Mouse (Mus musculus) lung, postnatal 0 days (tissue): ENCODE measurements at regions not wholly inside any gene's neighbourhood (a gene's known extent, or its start where the extent isn't known, plus 50 kb on each side); places are given as distances from the start of the nearest gene placed in this dataset.

Experiments used
- ATAC-seq: fragments of 200-750 bp; cut with Nextera tagmentation; 2 replicates; pipeline ENCODE4 v1.8.0; 2017; ENCODE audit warnings: moderate library complexity
- DNase-seq: peaks from one replicate; pipeline ENCODE4 v3.0.0-alpha.2; 2016; ENCODE audit warnings: low spot score
- H3K27ac ChIP-seq: fragments of 300-500 bp; sonication (generic); 2 replicates; pipeline ENCODE4 v1.5.1; 2014; ENCODE audit warnings: antibody characterized with exemption, mild to moderate bottlenecking, low read length, mixed read lengths
- H3K27me3 ChIP-seq: fragments of 300-500 bp; sonication (generic); replicated peaks from 2 replicates; pipeline ENCODE4 v1.6.1; 2014; ENCODE audit warnings: low read length, mixed read lengths; ENCODE audit not compliant: insufficient read depth
- H3K36me3 ChIP-seq: fragments of 300-500 bp; sonication (generic); 2 replicates; pipeline ENCODE4 v1.6.1; 2014; ENCODE audit warnings: low read length, mixed read lengths; ENCODE audit not compliant: insufficient read depth
- H3K4me1 ChIP-seq: fragments of 300-500 bp; sonication (generic); 2 replicates; pipeline ENCODE4 v1.6.1; 2014; ENCODE audit warnings: antibody characterized with exemption, low read depth, low read length, mixed read lengths; ENCODE audit not compliant: insufficient read depth
- H3K4me2 ChIP-seq: fragments of 300-500 bp; sonication (generic); replicated peaks from 2 replicates; pipeline ENCODE4 v1.6.1; 2014; ENCODE audit warnings: low read depth, mild to moderate bottlenecking, low read length, moderate library complexity, mixed read lengths
- H3K4me3 ChIP-seq: fragments of 300-500 bp; sonication (generic); 2 replicates; pipeline ENCODE4 v1.5.1; 2014; ENCODE audit warnings: low read depth, low read length
- H3K9ac ChIP-seq: fragments of 300-500 bp; sonication (generic); replicated peaks from 2 replicates; pipeline ENCODE4 v1.6.1; 2014; ENCODE audit warnings: low read depth, mild to moderate bottlenecking
- H3K9me3 ChIP-seq: fragments of 300-500 bp; sonication (generic); 2 replicates; pipeline ENCODE4 v1.6.1; 2016; ENCODE audit warnings: low read length, mixed read lengths
- CTCF ChIP-seq: IDR thresholded peaks from 2 replicates; pipeline ENCODE4 v1.5.1; 2016; ENCODE audit warnings: antibody characterized with exemption, mild to moderate bottlenecking
- EP300 ChIP-seq: IDR thresholded peaks from 2 replicates; pipeline ENCODE4 v1.6.1; 2016; ENCODE audit warnings: antibody characterized with exemption, mild to moderate bottlenecking, control low read depth
- WGBS: fragments of 180-500 bp; shearing (Covaris S2); extraction: QIAGEN DNeasy Blood & Tissue Kit; methylation state at CpG from one replicate; pipeline ENCODE4 v1.1.7; 2014; 5-methylcytosine and 5-hydroxymethylcytosine counted together

DNA sequence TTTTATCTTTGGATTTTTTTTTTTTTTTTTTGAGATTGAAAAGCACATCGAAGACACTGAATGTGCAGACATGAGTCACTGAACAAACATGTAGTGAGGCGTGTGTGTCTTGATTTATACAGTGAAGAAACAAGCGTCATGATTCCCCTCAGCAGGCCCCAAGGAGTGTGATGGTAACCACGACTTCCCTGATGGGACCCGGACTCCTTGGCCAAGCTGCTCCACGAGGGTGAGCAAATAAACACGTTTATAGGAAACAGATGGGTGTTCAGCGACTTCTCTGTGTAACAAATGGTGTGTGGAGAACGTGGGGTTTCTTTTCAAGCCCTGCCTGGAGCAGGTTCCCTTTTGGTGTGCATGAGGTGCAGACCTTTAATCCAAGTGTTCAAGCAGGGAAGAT is 228.9 kb upstream of the Elac2 start:
- ATAC-seq, result no peak
- H3K4me2 ChIP-seq, result no peak overlapping the region
- H3K9ac ChIP-seq, result no peak overlapping the region
- DNase-seq, result no peak
- no peak for TF ChIP-seq CTCF
- no peak for TF ChIP-seq EP300
- H3K4me1 ChIP-seq, result no peaks in the 10 kb centered on the region
- no peak overlapping the region for H3K4me3 ChIP-seq
- 28% methylated on average over 9 of the region's 9 CpGs for WGBS
- no peaks in the 10 kb centered on the region for H3K9me3 ChIP-seq
- H3K27me3 ChIP-seq, result no peaks in the 10 kb centered on the region
- no peak overlapping the region for H3K27ac ChIP-seq
- H3K36me3 ChIP-seq, result no peaks in the 10 kb centered on the region

DNA sequence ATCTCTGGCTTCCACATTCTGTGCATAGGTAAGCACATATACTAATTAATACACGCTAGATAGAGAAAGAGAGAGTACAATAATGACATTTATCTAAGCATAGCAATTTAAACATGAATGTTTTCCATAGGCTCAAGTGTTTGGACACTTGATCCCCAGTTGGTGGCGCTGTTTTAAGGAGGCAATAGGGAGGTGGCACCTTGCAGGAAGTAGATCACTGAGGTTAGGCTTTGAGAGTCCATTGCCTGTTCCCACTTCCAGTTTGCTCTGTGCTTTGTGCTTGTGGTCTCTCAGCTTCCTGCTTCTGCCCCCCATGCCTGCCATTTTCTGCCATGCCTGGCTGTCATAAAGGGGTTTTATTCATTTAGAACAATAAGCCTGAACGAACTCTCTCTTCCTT is 226.5 kb upstream of the Elac2 start:
- Histone ChIP-seq H3K27me3 (no peaks in the 10 kb centered on the region), H3K4me2 (no peak overlapping the region), H3K9ac (no peak overlapping the region), H3K36me3 (no peaks in the 10 kb centered on the region), H3K4me3 (no peak overlapping the region), H3K9me3 (no peaks in the 10 kb centered on the region), H3K27ac (no peak overlapping the region), H3K4me1 (no peaks in the 10 kb centered on the region)
- DNase-seq (peak; percentile 40), ATAC-seq (no peak)
- 60% methylated on average over 3 of the region's 3 CpGs for WGBS
- peak; percentile 55 for TF ChIP-seq CTCF
- no peak for TF ChIP-seq EP300

DNA sequence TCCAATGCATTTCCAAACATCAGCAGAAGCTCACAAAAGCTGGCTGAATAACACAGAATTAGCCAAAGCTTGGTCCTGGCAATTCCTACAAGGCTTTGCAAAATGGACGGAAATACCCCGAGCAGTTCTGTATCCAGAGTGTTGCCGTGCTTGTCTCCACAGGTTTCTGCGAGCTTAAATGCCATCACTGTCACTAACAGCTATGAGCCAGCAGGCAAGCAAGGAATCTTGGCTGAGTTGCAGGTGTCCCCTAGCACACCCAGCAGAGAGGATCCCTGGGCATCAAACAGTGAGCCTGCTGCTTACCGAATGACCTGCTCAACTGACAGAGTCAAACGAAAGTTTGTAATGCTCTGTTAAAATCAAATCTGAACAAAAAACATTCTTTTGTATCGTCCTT is 226.0 kb upstream of the Elac2 start:
- ATAC-seq (no peak), DNase-seq (no peak)
- Histone ChIP-seq H3K36me3 (no peaks in the 10 kb centered on the region), H3K4me2 (no peak overlapping the region), H3K27me3 (no peaks in the 10 kb centered on the region), H3K9me3 (no peaks in the 10 kb centered on the region), H3K4me3 (no peak overlapping the region), H3K4me1 (no peaks in the 10 kb centered on the region), H3K27ac (no peak overlapping the region), H3K9ac (no peak overlapping the region)
- TF ChIP-seq EP300, result no peak
- no peak for TF ChIP-seq CTCF
- WGBS, result 67% methylated on average over 7 of the region's 7 CpGs

DNA sequence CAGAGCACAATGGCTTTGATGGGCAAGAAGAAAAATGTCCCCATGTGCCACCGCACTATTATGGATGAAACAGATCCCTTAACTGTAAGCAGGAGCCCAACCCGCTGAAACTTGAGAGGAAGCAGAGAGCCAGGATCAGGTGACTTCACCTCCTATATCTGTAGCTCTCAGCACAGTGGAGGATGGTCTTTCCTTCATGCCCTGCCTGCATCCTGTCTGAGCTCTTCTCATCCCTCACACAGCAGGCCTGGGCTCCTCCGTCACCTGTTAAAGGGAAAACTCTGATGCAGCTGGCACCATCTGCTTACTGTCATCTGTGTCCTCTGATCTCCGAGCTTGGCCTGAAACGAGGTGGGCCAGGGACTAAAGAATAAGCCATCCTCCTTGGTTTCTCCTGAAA is 224.8 kb upstream of the Elac2 start:
- DNase-seq (no peak), ATAC-seq (no peak)
- Histone ChIP-seq H3K27ac (no peak overlapping the region), H3K27me3 (no peaks in the 10 kb centered on the region), H3K4me3 (no peak overlapping the region), H3K36me3 (no peaks in the 10 kb centered on the region), H3K9me3 (no peaks in the 10 kb centered on the region), H3K4me1 (no peaks in the 10 kb centered on the region), H3K9ac (no peak overlapping the region), H3K4me2 (no peak overlapping the region)
- 44% methylated on average over 5 of the region's 5 CpGs for WGBS
- TF ChIP-seq EP300 (no peak), CTCF (no peak)

DNA sequence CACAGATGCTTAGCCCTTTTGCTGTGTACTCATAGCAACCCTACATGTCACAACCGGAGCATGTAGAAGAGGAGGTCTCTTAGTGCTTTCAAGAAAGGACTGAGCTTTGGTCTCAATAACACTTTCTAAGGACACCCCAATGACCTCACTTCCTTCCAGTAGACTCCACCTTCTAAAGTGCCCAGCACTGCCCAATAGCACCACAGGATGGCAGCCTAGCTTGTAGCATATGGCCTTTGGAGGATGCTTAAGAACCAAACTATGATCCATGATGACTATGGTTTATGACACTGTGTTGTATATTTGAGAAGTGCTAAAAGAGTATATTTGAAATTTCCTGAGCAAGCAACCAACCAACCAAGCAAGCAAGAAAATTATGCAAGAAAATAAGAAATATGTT is 223.3 kb upstream of the Elac2 start:
- no peaks in the 10 kb centered on the region for H3K9me3 ChIP-seq
- WGBS, result 90% methylated on average over 1 of the region's 1 CpGs
- no peak overlapping the region for H3K4me2 ChIP-seq
- DNase-seq, result no peak
- no peak overlapping the region for H3K4me3 ChIP-seq
- no peak overlapping the region for H3K9ac ChIP-seq
- no peak overlapping the region for H3K27ac ChIP-seq
- ATAC-seq, result no peak
- no peaks in the 10 kb centered on the region for H3K4me1 ChIP-seq
- no peaks in the 10 kb centered on the region for H3K36me3 ChIP-seq
- TF ChIP-seq EP300 (no peak), CTCF (peak; percentile 41)
- no peaks in the 10 kb centered on the region for H3K27me3 ChIP-seq

DNA sequence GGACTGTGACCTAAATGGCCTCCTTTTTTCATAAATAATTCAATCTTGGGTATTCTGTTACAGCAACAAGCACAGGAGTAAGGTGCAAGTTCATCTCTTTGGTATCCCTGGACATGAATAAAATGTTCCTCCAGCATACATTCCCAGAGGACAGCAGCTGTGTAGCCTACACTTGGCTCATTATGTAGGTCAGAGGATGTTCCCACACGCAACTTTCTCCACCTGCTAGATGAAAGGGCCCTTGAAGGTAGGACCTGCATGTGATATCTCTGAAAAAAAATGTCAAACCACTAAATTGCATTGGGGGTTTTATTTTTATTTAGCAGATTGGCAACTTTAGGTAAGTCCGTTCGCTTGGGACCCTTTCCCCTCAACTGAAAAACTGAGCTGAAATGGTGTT is 218.2 kb upstream of the Elac2 start:
- no peak for ATAC-seq
- H3K27ac ChIP-seq, result no peak overlapping the region
- no peak overlapping the region for H3K4me2 ChIP-seq
- no peaks in the 10 kb centered on the region for H3K36me3 ChIP-seq
- H3K9ac ChIP-seq, result no peak overlapping the region
- no peak overlapping the region for H3K4me3 ChIP-seq
- 93% methylated on average over 3 of the region's 3 CpGs for WGBS
- H3K4me1 ChIP-seq, result no peaks in the 10 kb centered on the region
- no peaks in the 10 kb centered on the region for H3K9me3 ChIP-seq
- DNase-seq, result no peak
- TF ChIP-seq CTCF (no peak), EP300 (no peak)
- H3K27me3 ChIP-seq, result no peaks in the 10 kb centered on the region

DNA sequence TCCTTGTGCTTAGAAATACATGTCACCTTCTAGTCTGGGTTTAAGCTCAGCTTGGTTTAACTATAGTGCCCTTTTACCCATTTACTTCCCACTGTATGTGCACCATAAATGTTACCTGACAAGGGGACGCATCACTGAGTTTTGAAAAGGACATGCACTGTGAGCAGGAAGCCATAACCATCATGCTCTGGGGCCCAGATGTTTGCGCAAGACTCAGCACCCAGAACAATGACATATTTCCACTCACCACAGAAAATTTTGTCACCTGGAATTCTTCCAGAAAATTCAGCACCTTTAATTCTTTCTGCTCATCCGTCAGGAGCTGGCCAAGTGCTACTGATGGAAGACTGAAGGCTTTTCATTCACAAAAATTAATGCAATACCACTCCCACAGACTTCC is 216.1 kb upstream of the Elac2 start:
- H3K9ac ChIP-seq, result no peak overlapping the region
- WGBS, result 67% methylated on average over 3 of the region's 3 CpGs

More for the DNA sequence above, 216.1 kb upstream of the Elac2 start:
- H3K9me3 ChIP-seq, result no peaks in the 10 kb centered on the region
- no peak overlapping the region for H3K4me2 ChIP-seq
- no peak overlapping the region for H3K27ac ChIP-seq
- no peak for TF ChIP-seq CTCF
- no peak for TF ChIP-seq EP300
- no peak overlapping the region for H3K4me3 ChIP-seq
- H3K4me1 ChIP-seq, result no peaks in the 10 kb centered on the region
- ATAC-seq (no peak), DNase-seq (no peak)
- no peaks in the 10 kb centered on the region for H3K27me3 ChIP-seq
- no peaks in the 10 kb centered on the region for H3K36me3 ChIP-seq
